Mouse (Mus musculus) thymus, postnatal 4 days (tissue): ENCODE results near the gene Mtif3.

ENCODE experiments used
- DNase-seq: peaks from one replicate; pipeline ENCODE4 v3.0.0; 2021

Mtif3 gene

DNA sequence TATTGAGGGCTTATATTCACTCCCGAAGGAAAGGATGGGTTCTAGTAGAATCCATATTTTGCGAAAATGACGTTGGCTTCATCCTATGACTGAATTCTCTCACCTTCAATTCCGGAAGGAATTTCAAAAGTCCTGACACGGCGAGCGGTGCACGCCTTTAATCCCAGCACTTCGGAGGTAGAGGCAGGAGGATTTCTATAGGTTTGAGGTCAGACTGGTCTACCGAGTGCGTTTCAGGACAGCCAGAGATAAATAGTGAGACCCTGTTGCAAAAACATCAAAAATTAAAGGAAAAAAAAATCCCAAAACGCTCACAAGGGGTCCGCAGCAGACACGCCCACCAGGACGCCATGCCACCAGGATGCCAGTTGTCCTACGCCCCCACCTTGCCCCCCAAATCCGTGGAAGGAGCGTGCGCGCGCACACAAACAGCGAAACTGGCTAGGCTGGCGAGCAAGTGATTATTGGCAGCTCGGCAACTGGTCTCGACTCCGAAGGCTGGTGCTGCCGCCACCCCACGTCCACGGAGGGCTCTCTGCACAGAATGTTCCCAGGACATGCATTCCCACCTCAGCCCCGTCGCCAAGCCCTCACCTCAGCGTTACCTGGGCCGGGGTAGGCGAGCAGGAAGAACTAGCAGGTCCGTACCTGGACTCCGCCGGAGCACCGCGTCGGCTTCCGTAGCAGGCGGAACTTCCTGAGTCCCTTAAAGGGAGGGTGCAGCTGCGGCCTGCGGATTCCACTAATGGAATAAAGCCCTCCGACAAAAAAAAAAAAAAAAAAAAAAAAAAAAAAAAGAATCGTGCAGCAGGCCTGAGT lies at the start of gene Mtif3:
TSS of gene Mtif3 (minus strand) at position 683 of the 819 bp plus-strand sequence.
- peak; percentile 85 for DNase-seq

DNA sequence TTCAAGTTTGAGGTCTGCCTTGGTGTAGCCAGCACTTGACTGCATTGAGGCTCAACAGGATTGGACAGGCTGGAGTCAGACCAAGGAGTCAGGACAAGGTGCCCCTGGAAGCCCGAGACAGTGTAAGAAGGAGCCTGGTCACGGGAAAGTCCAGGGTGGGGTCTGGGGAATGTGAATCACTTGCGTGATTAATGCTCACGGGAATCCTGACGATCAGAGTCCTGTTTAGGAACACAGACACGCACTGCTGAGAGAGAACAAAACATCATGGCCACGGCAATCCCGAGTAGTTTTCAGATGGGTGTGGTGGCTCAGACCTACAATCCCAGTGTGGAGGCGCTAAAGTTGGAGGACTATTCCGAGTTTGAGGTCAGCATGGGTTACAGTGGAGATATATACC lies 47.7 kb upstream of the Mtif3 start:
- DNase-seq, result no peak

DNA sequence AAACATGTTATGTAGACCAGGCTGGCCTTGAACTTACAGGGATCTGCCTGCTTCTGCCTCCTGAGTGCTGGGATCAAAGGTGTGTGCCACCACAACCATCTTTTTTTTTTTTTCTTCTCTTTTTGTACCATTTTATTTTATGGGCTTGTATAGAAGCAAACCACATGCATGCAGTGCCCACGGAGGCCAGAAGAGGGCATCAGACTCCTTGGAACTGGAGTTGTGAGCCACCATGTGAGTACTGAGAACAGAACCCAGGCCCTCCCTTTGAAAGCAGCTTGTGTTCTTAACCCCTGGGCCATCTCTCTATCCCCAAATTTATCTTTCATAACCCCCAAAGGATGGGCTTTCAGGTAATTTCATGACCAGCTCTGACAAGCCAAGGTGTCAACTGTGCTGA lies 39.7 kb upstream of the Mtif3 start:
- no peak for DNase-seq

DNA sequence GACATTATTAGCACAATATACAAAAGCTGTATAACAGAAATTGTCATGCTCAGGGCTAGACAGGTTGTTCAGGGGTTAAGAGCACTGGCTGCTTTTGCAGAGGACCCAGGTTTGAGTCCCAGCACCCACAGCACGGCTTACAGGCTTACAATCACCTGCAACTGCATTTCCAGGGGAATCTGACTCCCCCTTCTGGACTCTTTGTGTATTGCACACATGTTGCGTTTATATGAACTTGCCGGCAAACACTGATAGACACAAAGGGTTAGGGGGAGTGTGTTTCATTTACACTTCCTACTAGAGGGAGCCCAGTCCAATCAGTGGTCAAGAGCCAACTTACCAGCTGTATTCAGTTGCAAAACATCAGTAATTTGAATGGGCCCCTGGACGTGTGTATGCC lies 37.7 kb upstream of the Mtif3 start:
- no peak for DNase-seq

GRCm38 (mm10) chr5:146998802-146999201 lies 35.2 kb upstream of the Mtif3 start:
- DNase-seq, result no peak

- peak; percentile 19 for DNase-seq
These were observed 33.2 kb upstream of the Mtif3 start for GRCm38 (mm10) chr5:146996812-146997211.

DNA sequence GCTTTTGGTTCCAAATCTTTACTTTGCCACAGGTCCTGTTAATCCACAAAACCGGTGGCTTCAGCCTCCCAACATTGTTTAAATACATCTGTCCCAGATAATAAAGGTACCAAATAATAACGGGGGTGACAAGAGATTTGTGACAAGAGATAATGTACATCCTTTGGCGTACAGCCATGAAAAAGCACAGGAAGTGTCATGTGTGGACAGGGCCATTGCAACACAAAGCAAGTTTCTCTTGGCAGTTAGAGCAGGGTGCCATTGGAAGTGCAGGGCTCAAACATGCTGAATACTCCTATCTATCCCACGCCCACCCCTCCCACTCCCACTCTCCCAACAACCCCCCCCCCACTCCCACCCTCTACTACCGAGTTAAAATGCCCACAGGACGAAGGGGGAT lies 31.4 kb upstream of the Mtif3 start:
- no peak for DNase-seq

- no peak for DNase-seq
These were observed 29.9 kb upstream of the Mtif3 start for GRCm38 (mm10) chr5:146993509-146993908.

DNA sequence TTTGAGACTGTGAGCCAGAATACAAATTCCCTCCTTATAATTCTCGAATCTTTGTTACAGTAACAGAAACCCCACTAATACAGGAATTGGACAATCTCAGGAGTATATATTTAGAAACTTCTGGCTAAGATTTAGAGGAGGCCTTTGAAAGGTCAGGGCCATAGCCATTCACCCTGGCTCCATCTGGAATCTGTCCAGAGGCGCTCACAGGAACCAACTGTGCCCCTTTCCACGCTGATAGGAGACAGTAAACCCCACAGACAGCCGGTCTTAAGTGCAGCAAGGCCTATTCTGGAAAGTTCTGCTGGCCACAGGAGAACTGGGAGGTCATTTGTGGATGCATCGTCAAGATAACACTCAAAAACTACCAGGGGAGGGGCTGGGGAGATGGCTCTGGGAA lies 25.5 kb upstream of the Mtif3 start:
- no peak for DNase-seq

DNA sequence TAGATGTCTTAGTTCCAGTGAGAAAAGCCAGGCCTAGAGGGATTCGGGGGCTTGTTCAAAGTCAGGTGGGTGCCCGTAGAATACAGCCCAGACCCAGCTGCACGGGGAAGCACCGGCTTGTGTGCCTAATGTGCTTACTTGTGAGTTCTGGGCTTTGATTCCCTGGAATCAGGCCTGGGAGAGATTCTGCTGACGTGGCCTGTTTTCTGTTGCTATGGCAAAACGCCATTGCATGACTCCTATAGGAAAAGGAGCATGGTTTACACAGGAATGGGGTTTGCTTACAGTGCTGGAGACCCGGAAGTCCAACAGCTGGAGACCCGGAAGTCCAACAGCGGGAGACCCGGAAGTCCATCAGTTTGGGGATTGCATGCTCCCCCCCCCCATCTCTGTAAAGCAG lies 24.0 kb upstream of the Mtif3 start:
- DNase-seq, result no peak

- no peak for DNase-seq
These were observed 22.3 kb upstream of the Mtif3 start for GRCm38 (mm10) chr5:146985725-146986433.

DNA sequence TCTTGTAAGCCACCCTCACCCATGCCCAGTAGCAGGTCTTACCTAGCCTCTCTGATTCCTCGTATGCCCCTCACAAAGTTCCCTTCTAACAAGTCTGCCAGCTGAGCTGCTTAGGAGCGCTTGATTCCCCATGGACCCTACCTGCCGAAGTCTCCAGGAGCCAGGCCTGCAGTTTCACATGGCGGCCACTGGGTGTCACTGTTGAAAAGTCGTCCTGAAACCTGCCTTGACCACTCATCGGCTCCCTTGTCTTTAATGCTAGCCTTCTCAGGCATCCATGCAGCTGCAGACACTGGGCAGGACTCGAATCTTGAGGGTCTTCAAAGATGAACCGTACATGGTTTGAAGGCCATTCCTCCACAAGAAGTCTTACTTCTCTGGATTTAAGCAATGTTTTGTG lies 19.6 kb upstream of the Mtif3 start:
- DNase-seq, result peak; percentile 71

DNA sequence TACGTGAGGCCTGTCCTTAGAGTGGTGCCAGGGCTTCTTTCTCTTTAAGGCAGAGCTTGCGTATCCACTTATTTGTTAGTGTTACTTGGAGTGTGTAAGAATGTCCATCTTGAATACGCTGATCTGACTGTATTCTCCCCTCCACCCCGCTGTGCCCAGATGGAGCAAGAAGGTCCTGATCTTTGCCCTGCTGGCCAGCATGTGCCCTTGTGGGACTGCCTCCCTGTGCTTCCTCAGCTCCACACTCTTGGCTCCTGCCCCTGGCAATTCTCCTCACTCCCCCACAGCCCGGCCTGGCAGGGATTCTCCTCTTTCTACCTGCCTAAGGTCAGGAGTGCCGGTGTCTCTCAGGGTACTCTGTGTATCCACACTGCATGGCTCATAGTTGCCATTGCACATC lies 17.8 kb upstream of the Mtif3 start:
- DNase-seq, result no peak

- DNase-seq, result peak; percentile 40
These were observed 11.2 kb upstream of the Mtif3 start for GRCm38 (mm10) chr5:146974781-146975123.

DNA sequence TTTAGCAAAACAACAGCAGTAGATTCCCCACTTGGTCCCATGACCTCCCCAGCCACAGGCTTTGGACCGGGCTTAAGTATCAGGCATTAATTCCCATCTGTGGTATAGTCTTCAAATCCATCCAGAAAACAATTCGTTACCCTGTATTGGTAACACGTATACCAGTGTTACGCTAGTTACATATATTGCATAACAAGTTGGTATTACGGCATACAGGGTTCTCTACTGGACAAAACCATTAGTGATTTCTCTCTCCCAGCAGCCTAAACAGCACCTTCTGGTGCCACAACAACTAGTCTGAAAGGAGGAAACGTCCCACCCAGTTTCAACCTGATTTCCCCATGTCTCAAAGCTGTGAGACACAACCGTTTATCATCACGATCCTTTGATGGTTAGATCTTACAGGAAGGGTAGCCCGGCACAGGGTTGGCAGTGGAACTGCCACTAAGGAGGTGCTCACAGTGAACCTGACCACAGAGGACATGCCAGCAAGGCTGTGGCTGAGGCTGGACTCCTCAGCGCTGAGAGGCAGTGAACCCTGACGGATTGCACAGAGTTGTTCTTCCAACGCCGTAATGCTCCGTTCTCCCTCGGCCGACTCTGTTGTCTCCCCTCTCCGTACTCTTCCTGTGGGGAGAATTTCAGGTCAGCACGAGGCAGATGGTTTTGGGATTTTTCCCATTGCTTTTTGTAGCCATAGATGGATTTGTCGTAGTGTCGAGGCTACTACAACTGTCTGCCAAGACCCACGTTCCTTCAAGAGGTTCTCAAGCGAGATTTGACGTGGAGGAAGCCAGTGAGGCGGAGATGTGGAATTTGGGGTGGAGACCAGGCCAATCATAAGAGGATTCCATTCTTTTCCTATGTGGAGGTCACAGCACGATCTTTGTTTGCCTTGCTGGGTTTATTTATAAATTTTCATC lies 10.5 kb upstream of the Mtif3 start:
- peak; percentile 43 for DNase-seq

GRCm38 (mm10) chr5:146973353-146973752 lies 9.8 kb upstream of the Mtif3 start:
- no peak for DNase-seq

DNA sequence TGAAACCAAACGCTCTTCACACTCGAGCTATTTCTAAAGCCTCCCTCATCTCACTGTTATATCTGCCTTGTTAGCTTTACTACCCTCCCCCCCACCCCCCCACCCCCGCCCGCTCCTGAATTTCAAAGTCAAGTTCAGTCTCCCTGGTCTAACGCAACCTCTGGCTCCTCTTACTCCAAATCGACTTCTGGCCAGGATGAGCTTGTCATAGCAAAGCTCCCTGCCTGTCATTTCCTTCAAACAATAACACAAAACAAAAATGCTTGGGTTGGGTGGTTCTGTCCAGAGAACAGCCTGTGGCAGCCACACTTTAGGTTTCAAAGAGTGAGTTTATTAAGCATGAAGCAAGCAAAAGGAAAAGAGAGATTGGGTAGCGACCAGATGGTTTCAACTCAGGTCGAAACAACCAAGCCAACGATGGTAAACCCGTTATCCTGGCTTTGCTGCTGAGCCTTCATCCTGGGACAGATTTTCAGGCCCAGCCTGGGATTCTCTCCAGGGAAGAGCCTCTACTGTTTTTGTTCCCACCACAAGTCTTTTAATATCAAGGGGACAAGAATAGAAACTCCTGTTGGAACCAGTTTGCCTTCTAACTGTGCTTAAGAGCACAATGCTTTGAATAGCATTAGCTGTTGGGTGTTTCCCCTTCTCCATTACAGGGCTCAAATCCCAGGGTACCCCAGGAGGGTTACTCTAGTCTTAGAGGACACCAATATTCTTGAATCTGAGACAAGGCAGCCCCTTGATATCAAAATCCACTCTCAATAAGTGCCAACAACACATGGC lies 8.4 kb upstream of the Mtif3 start:
- no peak for DNase-seq

DNA sequence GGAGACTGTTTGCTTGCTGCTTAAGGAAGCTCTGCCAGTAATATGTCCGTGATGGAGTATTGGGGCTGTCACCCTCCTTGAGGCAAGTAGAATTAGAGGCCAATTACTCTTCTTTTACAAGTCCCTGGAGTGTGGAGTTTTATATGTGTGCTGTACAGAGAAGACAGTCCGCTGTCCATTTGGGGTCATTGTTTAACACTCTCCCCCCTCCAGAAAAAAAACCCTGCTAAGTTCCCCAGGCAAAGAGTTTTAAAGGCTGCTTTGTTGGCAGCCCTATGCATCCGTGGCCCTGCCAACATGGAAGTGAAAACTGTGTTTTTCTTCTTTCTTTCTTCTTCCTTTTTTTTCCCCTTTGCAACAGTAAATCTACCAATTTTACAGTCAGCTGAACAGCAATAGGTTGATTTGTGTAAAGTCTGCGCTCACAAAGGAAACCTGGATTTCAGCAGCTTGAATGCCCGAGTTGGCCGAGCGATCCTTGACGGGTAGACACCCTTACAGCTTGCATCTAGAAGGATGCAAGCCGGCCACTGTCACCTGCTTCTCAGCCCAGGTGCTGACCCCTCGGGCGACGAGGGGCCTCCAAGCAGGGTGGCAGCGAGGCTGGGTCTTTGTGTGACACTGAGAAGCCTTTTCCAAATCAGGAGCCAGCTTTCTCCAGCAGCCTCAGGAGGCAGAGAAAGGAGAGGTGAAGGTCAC lies 5.2 kb upstream of the Mtif3 start:
- DNase-seq, result no peak

- no peak for DNase-seq
These were observed 308 bp upstream of the Mtif3 start for GRCm38 (mm10) chr5:146963937-146964278.

GRCm38 (mm10) chr5:146956678-146957077 lies 6.9 kb downstream of the Mtif3 start:
- DNase-seq, result no peak

GRCm38 (mm10) chr5:146955651-146956050 lies 7.9 kb downstream of the Mtif3 start:
- no peak for DNase-seq

- no peak for DNase-seq
These were observed 9.0 kb downstream of the Mtif3 start for GRCm38 (mm10) chr5:146954576-146954975.
